Mouse (Mus musculus) kidney, adult 10 weeks (tissue): Measurements from ENCODE around the gene Cgref1. TPM values are rescaled to one million over a fixed set of nuclear protein-coding genes. Genes with fewer than 3 reads are reported as not detected.

Experiments used
- polyA plus RNA-seq: library from polyadenylated mRNA; stranded (reverse); fragments of 350-450 nt; fragmentation: Illumina TruSeq; extraction: RNeasy Lipid Tissue Mini Kit (QIAGEN cat#74804); gene quantifications from one replicate; pipeline ENCODE4 v1.2.3, GENCODE M21; 2014; ENCODE audit warnings: low read depth, low replicate concordance

The Cgref1 gene
- polyA plus RNA-seq, result 20.9 TPM

GRCm38 (mm10) chr5:30944956-30945781 lies at the start of gene Cgref1:
TSS of gene Cgref1 (minus strand) at chr5:30945591.

DNA sequence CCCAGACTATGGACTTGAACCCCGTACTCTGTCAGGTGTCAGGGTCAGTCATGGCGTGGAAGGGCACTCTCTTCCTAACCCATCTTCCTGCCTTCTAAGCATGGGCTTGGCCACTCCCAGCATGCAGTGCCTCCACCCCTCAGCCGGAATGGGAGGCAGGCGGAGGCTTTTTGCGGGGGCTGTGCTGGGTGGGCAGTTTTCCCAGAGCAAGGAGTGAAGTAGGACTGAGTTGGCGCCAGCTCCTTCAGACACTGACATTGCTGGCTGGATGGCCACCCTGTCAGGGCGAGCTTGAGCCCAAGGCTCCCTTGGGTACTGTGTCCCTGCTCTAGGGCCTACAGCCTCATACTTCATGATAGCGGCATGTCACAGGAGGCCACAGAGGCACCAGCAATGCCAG lies 23.0 kb upstream of the Cgref1 start, which contains the start of gene Tcf23:
Gene Tcf23 (plus strand): TSS at position 247 of the 400 bp plus-strand sequence.

GRCm38 (mm10) chr5:30959966-30960501 lies 14.6 kb upstream of the Cgref1 start, which contains the start of gene Preb:
TSS of gene Preb (minus strand) at chr5:30960361.

GRCm38 (mm10) chr5:30921256-30922033 lies 23.9 kb downstream of the Cgref1 start, which contains the start of gene Khk:
TSS of gene Khk (plus strand) at chr5:30921431.

GRCm38 (mm10) chr5:30913060-30913841 lies 32.1 kb downstream of the Cgref1 start, which contains the start of gene Emilin1:
TSS of gene Emilin1 (plus strand) at chr5:30913402.

DNA sequence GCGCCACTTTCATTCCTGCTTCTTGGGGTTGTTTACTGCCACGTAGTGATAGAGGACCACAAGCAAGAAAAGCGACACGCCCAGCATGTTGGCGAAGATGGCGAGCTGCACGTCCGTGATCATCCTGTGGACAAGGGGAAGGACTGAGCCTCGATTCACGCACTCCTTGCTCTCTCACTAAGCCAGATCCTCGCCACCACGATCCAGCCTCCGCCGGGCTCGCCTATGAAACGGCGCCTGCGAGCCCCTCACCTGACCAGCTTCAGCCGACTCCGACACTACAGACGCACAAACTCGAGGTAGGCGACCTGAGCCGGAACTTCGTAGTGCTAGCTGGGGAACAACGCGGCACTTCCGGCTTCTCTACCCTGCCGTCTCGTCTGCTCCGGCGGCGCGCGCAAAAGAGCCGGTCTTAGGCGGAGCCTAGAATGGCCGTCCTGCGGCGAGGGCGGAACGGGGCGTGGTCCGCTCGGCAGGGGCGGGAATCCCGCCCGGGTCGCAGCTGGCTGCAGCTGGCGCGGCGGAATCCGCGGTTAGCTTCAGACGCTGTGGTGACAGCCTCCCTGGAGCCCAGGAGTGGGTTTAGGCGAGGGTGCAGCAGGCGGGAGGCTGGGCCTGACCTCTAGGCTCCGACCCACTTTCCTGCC lies 37.9 kb downstream of the Cgref1 start, which contains the start of gene Ost4:
Gene Ost4 (minus strand): TSS at position 376 of the 647 bp plus-strand sequence.

GRCm38 (mm10) chr5:30888337-30889087 lies 56.9 kb downstream of the Cgref1 start, which contains the start of gene Agbl5:
TSS of gene Agbl5 (plus strand) at chr5:30888694.

Other genes starting within 250 kb of the Cgref1 start
- 0.16 TPM for gene Dpysl5, start 234.0 kb downstream of the Cgref1 start, polyA plus RNA-seq
- 12.5 TPM for gene Mapre3, start 130.9 kb downstream of the Cgref1 start, polyA plus RNA-seq
- 11.5 TPM for gene Tmem214, start 77.6 kb downstream of the Cgref1 start, polyA plus RNA-seq
- gene Agbl5, start 56.9 kb downstream of the Cgref1 start, polyA plus RNA-seq, result 3.8 TPM
- gene Ost4, start 37.8 kb downstream of the Cgref1 start, polyA plus RNA-seq, result 224 TPM
- gene Emilin1, start 32.2 kb downstream of the Cgref1 start, polyA plus RNA-seq, result not detected
- gene Khk, start 24.2 kb downstream of the Cgref1 start, polyA plus RNA-seq, result 3.4 TPM
- gene Preb, start 14.8 kb upstream of the Cgref1 start, polyA plus RNA-seq, result 26.2 TPM
- 0.12 TPM for gene Tcf23, start 23.1 kb upstream of the Cgref1 start, polyA plus RNA-seq
- gene Atraid, start 102.7 kb upstream of the Cgref1 start, polyA plus RNA-seq, result 190 TPM
- gene Slc5a6, start 103.3 kb upstream of the Cgref1 start, polyA plus RNA-seq, result 14.3 TPM
- gene Cad, start 109.2 kb upstream of the Cgref1 start, polyA plus RNA-seq, result 0.32 TPM
- gene Dnajc5g, start 160.7 kb upstream of the Cgref1 start, polyA plus RNA-seq, result not detected
- not detected for gene Slc30a3, start 162.6 kb upstream of the Cgref1 start, polyA plus RNA-seq
- gene Trim54, start 171.1 kb upstream of the Cgref1 start, polyA plus RNA-seq, result not detected
- gene Ucn, start 193.2 kb upstream of the Cgref1 start, polyA plus RNA-seq, result not detected
- gene Mpv17, start 208.7 kb upstream of the Cgref1 start, polyA plus RNA-seq, result 85.7 TPM
- 0.24 TPM for gene Gm29609, start 234.3 kb upstream of the Cgref1 start, polyA plus RNA-seq
- 30.1 TPM for gene Gtf3c2, start 234.6 kb upstream of the Cgref1 start, polyA plus RNA-seq
- gene Snx17, start 247.6 kb upstream of the Cgref1 start, polyA plus RNA-seq, result 65.1 TPM
- 1.6 TPM for gene Eif2b4, start 247.8 kb upstream of the Cgref1 start, polyA plus RNA-seq